Mouse (Mus musculus): Measurements from ENCODE around the gene Dhx38. TPM values are rescaled to one million over a fixed set of nuclear protein-coding genes. Genes with fewer than 3 reads are reported as not detected.

The Dhx38 gene
- total RNA-seq, 2 experiments from 2014 or later, result 24.9 to 26.9 TPM

GRCm38 (mm10) chr8:109563881-109564280 is 1.8 kb downstream of the Dhx38 start:
- DNase-seq (ENCODE audit: extremely low spot score in 1 of 2, low spot score in 1 of 2), result no peak

- DNase-seq (ENCODE audit: extremely low spot score in 1 of 2, low spot score in 1 of 2), result peak in 1 of 2 experiments; percentile 24
Observed at GRCm38 (mm10) chr8:109551663-109552062, 14.0 kb downstream of the Dhx38 start.

GRCm38 (mm10) chr8:109544049-109544448 is 21.6 kb downstream of the Dhx38 start:
- DNase-seq (ENCODE audit: extremely low spot score in 1 of 2, low spot score in 1 of 2), result no peak

GRCm38 (mm10) chr8:109542748-109543519 is 22.7 kb downstream of the Dhx38 start:
- no peak for DNase-seq (ENCODE audit: extremely low spot score in 1 of 2, low spot score in 1 of 2)

GRCm38 (mm10) chr8:109542165-109542564 is 23.5 kb downstream of the Dhx38 start:
- no peak for DNase-seq (ENCODE audit: extremely low spot score in 1 of 2, low spot score in 1 of 2)

- DNase-seq (ENCODE audit: extremely low spot score in 1 of 2, low spot score in 1 of 2), result peak; percentile 76 to 96
Observed at GRCm38 (mm10) chr8:109536703-109537102, 29.0 kb downstream of the Dhx38 start.

GRCm38 (mm10) chr8:109535140-109535990 is 30.3 kb downstream of the Dhx38 start:
- DNase-seq (ENCODE audit: extremely low spot score in 1 of 2, low spot score in 1 of 2), result peak in 1 of 2 experiments; percentile 54

- no peak for DNase-seq (ENCODE audit: extremely low spot score in 1 of 2, low spot score in 1 of 2)
Observed at GRCm38 (mm10) chr8:109524008-109524407, 41.7 kb downstream of the Dhx38 start.

- no peak for DNase-seq (ENCODE audit: extremely low spot score in 1 of 2, low spot score in 1 of 2)
Observed at GRCm38 (mm10) chr8:109505560-109505959, 60.1 kb downstream of the Dhx38 start.

- DNase-seq (ENCODE audit: extremely low spot score in 1 of 2, low spot score in 1 of 2), result no peak
Observed at GRCm38 (mm10) chr8:109503566-109503965, 62.1 kb downstream of the Dhx38 start.

GRCm38 (mm10) chr8:109499009-109499717 is 66.5 kb downstream of the Dhx38 start:
- peak in 1 of 2 experiments; percentile 5 for DNase-seq (ENCODE audit: extremely low spot score in 1 of 2, low spot score in 1 of 2)

Other genes with a start within 250 kb of the Dhx38 start
- gene Pmfbp1, start 71.8 kb downstream of the Dhx38 start, total RNA-seq (2021), result under 1 TPM; 0.10 to 0.14 TPM
- gene Txnl4b, start within 50 bp of the Dhx38 start, total RNA-seq (2021), result 10 to 100 TPM; 14.9 to 16.2 TPM
- gene Hp, start 13.3 kb upstream of the Dhx38 start, total RNA-seq (2021), result not detected
- 10 to 100 TPM; 22.5 to 25.1 TPM for gene Dhodh, start 42.8 kb upstream of the Dhx38 start, total RNA-seq (2021)
- 1 to 10 TPM; 1.9 to 2.3 TPM for gene Pkd1l3, start 48.7 kb upstream of the Dhx38 start, total RNA-seq (2021)
- gene Ist1, start 127.4 kb upstream of the Dhx38 start, total RNA-seq (2021), result 10 to 100 TPM; 84.7 to 86.4 TPM
- 10 to 100 TPM; 45.3 to 47.3 TPM for gene Zfp821, start 139.7 kb upstream of the Dhx38 start, total RNA-seq (2021)
- 10 to 100 TPM; 38.7 to 45.0 TPM for gene Atxn1l, start 171.9 kb upstream of the Dhx38 start, total RNA-seq (2021)
- 10 to 100 TPM; 83.0 to 92.1 TPM for gene Ap1g1, start 212.7 kb upstream of the Dhx38 start, total RNA-seq (2021)